Mouse (Mus musculus) gastrocnemius, postnatal 14 days (tissue): ENCODE measurements around the gene 1700014D04Rik. TPM values are rescaled to one million over a fixed set of nuclear protein-coding genes. Genes with fewer than 3 reads are reported as not detected.
"Not testable (repeated sequence)": the region's sequence is repeated elsewhere in the genome, so short reads cannot be mapped to it uniquely, and the experiment has no call there.

ENCODE experiments used
- DNase-seq: peaks from one replicate; pipeline ENCODE4 v3.0.0; 2021; ENCODE audit warnings: mixed read lengths
- intact Hi-C: fragments of 180-260 bp; cut with DNase I; formaldehyde crosslinking; loops from one replicate; pipeline ENCODE4 v1.15.1; 2025; ENCODE audit warnings: low total_unique reads
- total RNA-seq, 2 experiments: library from RNA; stranded (reverse); gene quantifications; 2 replicates each; pipeline ENCODE4 v1.2.3; 2021

The 1700014D04Rik gene
- total RNA-seq, 2 experiments from 2014 or later: not detected

DNA sequence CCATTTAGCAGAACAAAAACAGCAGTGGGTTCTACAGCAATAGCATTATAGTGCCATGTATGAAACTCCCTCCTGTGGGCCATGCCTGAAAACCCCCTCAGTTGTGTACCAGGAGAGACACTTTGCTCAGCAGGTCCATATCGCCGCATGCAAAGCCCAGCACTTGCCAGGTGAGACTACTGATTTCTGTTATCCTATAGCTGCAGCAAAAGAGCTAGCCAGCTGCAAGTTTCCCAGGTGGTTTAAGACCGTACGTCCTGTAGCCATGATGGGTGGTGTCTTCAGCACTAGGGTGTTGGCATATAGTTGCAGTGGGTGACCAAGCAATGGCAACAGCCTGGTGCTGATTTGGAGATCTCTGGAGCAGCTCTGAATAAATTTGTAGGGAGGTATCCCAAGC is 7.2 kb downstream of the 1700014D04Rik start:
- DNase-seq: no peak
- intact Hi-C loops: no loop called here

DNA sequence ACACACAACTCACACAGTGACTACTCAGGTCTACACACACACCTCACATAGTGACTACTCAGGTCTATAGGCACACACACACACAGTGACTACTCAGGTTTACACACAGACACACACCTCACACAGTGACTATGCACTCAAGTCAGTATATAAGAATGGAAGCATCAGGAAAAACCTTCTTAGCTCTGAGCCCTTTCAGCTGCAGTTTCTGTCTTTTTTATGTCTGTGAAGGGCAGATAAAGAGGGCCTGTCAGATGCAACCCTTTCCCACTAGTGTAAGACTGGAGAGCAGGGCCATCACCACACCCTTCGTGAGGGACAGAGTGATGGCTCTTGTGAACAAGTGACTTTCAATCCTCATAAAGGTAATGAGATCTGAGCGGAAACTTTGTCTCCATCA is 8.1 kb downstream of the 1700014D04Rik start:
- no peak for DNase-seq
- intact Hi-C loops: no loop called here

GRCm38 (mm10) chr13:59735190-59735589 is 11.4 kb downstream of the 1700014D04Rik start:
- intact Hi-C loops: no loop called here
- DNase-seq: no peak

- DNase-seq, intact Hi-C loops: not testable (repeated sequence)
Measured at GRCm38 (mm10) chr13:59734347-59734746, 12.2 kb downstream of the 1700014D04Rik start.

DNA sequence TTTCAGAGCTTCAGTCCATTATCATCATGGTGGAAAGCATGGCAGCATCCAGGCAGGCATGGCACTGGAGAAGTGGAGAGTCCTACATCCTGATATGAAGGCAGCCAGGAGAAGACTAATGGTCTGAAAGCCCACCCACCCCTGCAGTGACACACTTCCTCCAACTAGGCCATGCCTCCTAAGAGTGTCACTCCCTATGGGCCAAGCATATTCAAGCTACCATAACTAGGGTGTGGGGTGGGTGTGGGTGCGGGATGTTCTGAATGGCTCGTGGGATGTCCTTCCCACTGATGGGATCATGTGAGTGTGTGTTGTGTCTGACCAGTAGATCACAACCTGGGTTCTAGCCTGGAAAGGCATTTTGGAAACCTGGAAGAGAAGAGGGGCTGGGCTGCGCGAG is 12.6 kb downstream of the 1700014D04Rik start:
- intact Hi-C loops: no loop called here
- DNase-seq: no peak

DNA sequence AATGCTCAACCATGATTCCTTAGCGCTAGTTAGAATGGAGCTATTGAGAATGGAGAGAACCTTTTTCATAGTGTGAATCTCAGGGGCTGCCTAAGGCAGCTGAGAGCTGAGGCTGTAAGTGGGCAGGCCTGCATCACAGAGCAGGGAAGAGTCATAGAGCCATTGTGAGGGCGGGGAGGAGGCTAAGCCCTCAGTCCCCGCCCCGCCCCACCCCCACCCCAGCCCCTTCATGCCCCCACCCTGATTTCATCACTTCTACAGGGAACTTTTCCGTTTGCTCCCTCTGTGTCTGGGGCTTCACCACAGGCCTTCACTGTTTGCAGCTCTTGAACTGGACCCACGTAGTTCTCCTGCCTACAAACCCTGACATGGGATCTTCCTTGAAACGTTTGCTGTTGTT is 14.9 kb downstream of the 1700014D04Rik start, which contains the start of gene Spata31d1d:
Gene Spata31d1d (minus strand): TSS at position 101 of the 400 bp plus-strand sequence.
- no peak for DNase-seq
- intact Hi-C loops: no loop called here

DNA sequence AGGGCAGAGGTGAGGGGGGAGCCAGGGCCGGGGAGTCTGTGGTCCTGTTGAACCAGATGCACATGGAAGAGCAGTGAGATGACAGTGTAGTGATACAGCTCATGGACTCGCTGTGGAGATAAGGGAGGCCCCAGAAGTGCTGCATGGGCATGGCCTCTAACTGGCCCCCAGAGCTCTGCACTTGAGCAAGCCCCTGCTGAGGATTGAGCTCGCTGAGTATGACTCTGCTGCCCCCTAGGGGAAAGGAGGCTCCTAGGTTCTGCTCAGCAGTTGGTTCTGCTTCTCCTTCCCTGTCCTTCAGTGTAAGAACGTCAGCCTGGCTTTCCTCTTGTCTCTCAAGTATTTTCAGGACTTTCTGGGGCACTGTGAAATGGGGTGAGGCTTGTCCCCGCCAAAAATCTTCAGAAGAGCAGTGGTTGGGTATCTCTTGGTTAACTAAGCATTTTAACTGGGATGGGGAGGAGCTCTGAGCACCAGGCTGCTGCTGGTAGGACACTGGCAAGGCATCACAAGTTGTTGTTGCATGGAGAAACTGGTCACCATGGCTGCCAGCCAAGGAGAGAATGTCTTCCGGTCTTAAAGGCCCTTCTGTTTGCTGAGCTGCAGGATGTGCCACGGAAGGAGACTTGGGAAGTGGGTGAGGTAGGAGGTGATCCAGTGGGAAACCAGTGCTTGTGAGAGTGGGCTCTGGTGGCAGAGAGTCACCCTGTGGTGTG is 18.0 kb downstream of the 1700014D04Rik start:
- peak; percentile 77 for DNase-seq
- intact Hi-C loops: loop anchor here (5.0 kb wide), 2 partner anchors 111 to 211 kb away; no protein-coding TSS in a partner anchor

- intact Hi-C loops: loop anchor here (5.0 kb wide), 2 partner anchors 109 to 209 kb away; no protein-coding TSS in a partner anchor
- DNase-seq: no peak
Measured at GRCm38 (mm10) chr13:59726139-59726867, 20.2 kb downstream of the 1700014D04Rik start.

DNA sequence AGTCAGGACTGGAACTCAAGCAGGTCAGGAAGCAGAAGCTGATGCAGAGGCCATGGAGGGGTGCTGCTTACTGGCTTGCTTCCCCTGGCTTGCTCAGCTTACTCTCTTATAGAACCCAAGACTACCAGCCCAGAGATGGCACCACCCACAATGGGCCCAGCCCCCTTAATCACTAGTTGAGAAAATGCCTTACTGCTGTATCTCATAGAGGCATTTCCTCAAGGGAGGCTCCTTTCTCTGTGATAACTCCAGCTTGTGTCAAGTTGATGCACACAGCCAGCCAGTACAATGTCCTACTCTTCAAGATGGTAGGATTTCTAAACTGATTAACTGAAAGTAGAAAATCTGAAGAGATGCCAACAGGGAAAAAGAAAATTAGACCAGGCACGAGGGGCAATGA is 24.5 kb downstream of the 1700014D04Rik start:
- DNase-seq, intact Hi-C loops: not testable (repeated sequence)

DNA sequence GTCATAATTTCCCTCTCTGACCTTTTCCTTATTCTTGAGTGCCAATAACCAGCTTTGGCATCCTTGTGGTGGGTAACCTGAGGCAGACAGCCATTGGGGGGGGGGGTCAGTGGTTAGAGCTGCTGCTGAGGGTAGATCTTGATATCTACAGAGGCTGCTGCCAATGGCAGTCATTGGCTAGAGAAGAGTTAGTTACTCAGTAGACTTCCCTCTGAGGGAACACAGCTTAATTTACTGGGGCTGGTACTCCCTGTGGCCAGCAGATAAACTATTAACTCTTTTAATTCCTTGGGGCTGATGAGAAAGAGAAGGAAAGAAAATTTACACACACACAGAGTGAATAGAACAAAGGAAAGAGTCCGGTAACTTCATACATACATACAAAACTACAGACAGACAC is 27.1 kb downstream of the 1700014D04Rik start:
- intact Hi-C loops: no loop called here
- no peak for DNase-seq

GRCm38 (mm10) chr13:59718857-59719440 is 27.6 kb downstream of the 1700014D04Rik start:
- intact Hi-C loops, DNase-seq: not testable (repeated sequence)

DNA sequence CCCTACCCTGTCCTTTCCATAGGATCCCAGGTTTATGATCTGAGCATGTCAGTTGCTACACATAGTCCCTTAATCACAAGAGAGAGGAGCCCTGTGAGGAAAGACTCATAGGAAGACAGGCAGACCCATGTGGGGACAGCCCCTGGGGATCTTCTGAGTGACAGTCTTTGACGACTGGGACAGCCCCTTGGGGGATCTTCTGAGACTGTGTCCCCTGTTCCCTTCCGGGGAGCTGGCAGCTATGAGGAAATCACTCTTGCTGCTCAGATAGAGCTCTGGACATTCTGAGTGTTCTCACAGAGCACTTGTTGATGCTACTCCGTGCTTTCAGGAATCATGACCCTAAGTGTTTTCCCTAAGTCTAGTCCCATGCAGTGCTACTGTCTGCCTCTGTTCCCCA is 32.8 kb downstream of the 1700014D04Rik start:
- DNase-seq: no peak
- intact Hi-C loops: no loop called here

GRCm38 (mm10) chr13:59711984-59712383 is 34.6 kb downstream of the 1700014D04Rik start, which contains the start of gene Spata31d1b:
Gene Spata31d1b, plus strand, starts transcription at chr13:59712284.
- DNase-seq, intact Hi-C loops: not testable (repeated sequence)

DNA sequence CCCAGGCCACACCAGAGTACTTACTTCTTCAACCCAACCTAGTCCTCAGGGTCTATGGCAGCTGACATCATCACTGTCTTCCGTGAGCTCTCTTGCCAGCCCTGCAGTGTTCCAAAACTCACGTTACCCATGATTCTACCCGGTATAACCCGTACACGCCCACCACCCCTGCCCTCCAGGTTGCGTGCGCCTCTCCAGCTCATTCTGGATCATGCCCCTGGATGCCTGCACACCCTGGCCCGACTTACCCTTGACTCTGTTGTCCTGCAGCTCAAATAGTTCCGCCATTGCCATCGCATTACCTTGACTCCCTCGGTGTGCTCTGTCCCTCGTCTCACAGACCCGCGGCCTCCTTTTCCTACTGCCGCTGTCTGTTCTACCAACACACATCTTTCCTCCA is 36.3 kb downstream of the 1700014D04Rik start, which contains the start of gene Spata31d1a:
Gene Spata31d1a (minus strand): TSS at position 101 of the 400 bp plus-strand sequence.
- no peak for DNase-seq
- intact Hi-C loops: no loop called here

DNA sequence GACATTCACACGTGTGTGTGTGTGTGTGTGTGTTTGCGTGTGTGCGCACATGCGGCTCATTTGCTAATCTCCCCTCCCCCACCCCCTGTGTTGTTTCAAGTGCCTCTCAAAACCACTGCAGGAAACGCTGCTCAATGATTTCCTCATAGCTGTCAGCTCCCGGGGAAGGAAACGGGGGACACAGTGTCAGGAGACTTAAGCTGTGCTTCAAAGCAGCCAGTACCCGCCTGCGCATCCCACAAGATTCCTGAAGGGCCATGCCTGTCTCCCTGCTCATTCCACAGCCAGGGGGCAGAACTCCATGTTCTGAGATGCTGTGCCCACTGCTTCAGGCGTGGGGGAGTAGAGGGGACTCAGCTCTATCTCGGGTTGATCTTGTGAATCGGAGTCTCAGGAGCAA is 42.0 kb downstream of the 1700014D04Rik start:
- no peak for DNase-seq
- intact Hi-C loops: no loop called here

GRCm38 (mm10) chr13:59703514-59703913 is 43.0 kb downstream of the 1700014D04Rik start:
- no peak for DNase-seq
- intact Hi-C loops: no loop called here

DNA sequence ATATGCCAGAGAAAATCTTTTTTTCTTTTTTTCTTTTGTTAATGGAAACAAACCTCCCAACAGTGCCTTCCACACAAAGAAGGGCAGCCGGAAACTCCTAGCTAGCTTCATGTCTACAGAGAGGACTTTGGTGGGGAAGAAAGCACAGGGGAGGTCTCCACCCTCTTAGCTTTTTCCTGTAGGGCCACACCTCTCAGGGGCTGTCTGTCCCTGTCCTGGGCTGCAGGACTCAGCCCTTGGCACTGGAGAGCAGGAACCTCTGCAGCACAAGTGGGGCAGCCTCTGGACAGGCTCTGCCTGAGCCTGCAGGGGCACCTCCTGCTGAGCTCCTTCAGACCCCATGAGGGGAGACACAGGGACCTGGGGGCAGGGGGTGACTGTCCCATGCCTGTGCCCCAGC is 46.4 kb downstream of the 1700014D04Rik start:
- DNase-seq, intact Hi-C loops: not testable (repeated sequence)

GRCm38 (mm10) chr13:59699131-59699530 is 47.4 kb downstream of the 1700014D04Rik start:
- intact Hi-C loops: no loop called here
- no peak for DNase-seq

GRCm38 (mm10) chr13:59695781-59696180 is 50.8 kb downstream of the 1700014D04Rik start:
- no peak for DNase-seq
- intact Hi-C loops: no loop called here

GRCm38 (mm10) chr13:59694008-59694407 is 52.5 kb downstream of the 1700014D04Rik start, which contains the start of gene 4921517D22Rik:
Gene 4921517D22Rik, minus strand, starts transcription at chr13:59694108.
- no peak for DNase-seq

More at GRCm38 (mm10) chr13:59694008-59694407, 52.5 kb downstream of the 1700014D04Rik start, which contains the start of gene 4921517D22Rik:
- intact Hi-C loops: no loop called here
